Mouse (Mus musculus) subcutaneous adipose tissue, adult 2 months (tissue): Measurements from ENCODE around the gene Ssu2. TPM values are rescaled to one million over a fixed set of nuclear protein-coding genes. Genes with fewer than 3 reads are reported as not detected.

Experiments used
- polyA plus RNA-seq: library from polyadenylated mRNA; depleted of rRNA; stranded (reverse); fragments of >200 nt; gene quantifications from 2 replicates; pipeline ENCODE4 v1.2.3, GENCODE M21; 2012; ENCODE audit warnings: low replicate concordance; rRNA removed

The Ssu2 gene
- polyA plus RNA-seq: 4.3 and 6.5 TPM in 2 replicates

DNA sequence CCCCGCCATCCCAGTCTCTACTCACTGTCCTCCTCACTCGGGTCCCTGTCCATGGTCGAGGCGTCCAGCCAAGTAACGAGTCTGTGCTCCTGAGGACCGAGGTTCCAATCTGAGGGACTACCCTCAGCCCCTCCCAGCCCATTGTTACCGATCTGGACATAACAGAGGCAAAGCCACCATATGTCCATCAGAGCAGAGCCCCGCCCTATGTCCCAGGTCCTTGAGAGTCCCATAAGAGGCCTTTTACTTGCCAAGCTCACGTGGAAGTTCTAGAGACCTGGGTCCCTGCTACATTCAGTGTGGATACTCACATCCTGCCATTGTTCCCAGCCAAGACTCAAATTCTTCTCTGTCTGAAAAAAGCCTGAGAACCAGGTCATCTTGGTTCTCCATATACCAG lies at the start of gene Ssu2:
Gene Ssu2 (minus strand): TSS at position 77 of the 400 bp plus-strand sequence.

Other genes with a start within 250 kb of the Ssu2 start
- gene Lmcd1, start 114.3 kb downstream of the Ssu2 start, polyA plus RNA-seq: 9.0 and 21.5 TPM in 2 replicates
- gene Cav3, start 71.5 kb upstream of the Ssu2 start, polyA plus RNA-seq: 0.33 and 0.89 TPM in 2 replicates
- 50.7 and 59.5 TPM in 2 replicates for gene Oxtr, start 101.9 kb upstream of the Ssu2 start, polyA plus RNA-seq